Mouse (Mus musculus) lung, postnatal 10 days (tissue): ENCODE data around the gene Tmem161a.

Experiments used
- DNase-seq: peaks from one replicate; pipeline ENCODE4 v3.0.0; 2021

The Tmem161a gene

GRCm38 (mm10) chr8:70172043-70172681 is at the start of gene Tmem161a:
Gene Tmem161a, plus strand, starts transcription at chr8:70172356.
- DNase-seq: peak; percentile 96

- DNase-seq: no peak
Measured at GRCm38 (mm10) chr8:70122863-70123262, 49.3 kb upstream of the Tmem161a start.

- DNase-seq: no peak
Measured at GRCm38 (mm10) chr8:70124992-70125391, 47.2 kb upstream of the Tmem161a start.

DNA sequence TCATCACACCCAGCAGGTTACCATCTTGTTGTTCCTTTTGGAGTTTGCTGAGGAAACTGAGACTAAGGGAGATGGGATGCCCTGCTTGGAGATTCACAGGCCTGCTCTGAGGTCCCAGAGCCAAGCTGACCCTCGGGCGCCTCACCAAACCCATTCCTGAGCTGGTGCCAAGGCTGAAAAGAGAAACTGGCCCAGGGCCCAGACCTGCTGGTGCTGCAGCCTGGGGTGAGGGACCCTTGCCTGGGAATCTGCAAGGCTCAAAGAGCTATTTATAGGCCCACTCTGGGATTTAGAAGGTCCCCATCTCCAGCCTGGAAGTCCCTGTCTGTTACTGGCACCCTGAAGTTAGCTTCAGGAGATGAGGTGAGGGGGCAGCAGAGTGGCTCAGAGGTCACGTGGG is 43.7 kb upstream of the Tmem161a start:
- peak; percentile 66 for DNase-seq

GRCm38 (mm10) chr8:70129309-70129952 is 42.7 kb upstream of the Tmem161a start:
- DNase-seq: peak; percentile 70

- no peak for DNase-seq
Measured at GRCm38 (mm10) chr8:70130066-70130465, 42.1 kb upstream of the Tmem161a start.

DNA sequence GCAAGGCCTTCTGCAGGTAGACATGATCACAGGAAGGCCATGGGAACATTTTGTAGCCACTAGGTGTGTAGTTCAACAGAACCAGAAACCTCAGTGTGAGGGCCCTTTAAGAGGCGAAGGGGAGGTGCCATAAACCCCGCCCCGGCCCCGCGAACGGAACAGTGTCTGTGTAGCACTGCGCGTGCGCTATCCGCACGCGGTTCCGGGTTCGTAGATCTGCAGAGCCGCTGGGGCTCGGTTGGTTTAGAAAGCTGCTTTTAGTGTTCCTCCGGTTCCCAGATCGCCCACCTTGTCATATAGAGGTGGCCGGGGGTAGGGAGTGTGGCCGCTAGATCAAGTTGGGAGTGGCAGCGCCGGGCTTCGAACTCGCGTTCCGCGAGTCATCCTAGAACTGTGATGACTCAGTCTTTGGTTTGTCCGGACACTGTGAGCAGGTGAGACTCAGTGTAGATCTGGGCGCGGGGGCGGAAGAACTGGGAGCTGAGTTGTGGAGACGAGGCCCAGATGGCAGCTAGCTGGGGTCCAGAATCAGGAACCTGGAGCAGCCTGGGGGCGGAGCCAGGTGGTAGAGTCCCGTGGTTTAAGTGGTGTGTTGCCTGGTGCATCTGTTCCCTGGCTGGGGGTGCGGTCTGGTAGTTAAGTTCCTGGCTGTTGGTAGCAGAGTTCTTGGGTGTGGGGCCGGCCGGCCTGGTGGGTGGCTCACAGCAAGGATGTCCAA is 40.8 kb upstream of the Tmem161a start, which contains the start of gene Nr2c2ap:
Nr2c2ap (plus strand) TSS at position 168 of the 718 bp plus-strand sequence.
- peak; percentile 90 for DNase-seq

GRCm38 (mm10) chr8:70134086-70134485 is 38.1 kb upstream of the Tmem161a start:
- no peak for DNase-seq

DNA sequence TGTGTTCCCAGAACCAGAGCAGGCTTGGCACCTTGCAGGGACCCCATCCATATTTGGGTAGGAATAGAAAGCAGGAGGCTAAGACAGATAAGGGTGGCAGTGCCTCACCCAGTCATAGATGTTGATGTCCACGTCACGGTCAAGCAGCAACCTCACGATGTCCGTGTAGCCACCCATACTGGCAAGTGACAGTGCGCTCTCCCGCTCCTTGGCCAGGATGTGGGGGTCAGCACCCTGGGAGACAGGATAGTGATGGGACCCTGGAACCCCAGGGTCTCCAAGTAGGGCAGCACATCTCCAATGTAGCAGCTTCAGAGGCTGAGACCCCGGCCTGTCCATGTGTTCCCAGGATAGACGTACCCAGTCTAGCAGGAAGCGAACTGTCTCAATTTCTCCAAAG is 37.2 kb upstream of the Tmem161a start:
- no peak for DNase-seq

- no peak for DNase-seq
Measured at GRCm38 (mm10) chr8:70136591-70136990, 35.6 kb upstream of the Tmem161a start.

GRCm38 (mm10) chr8:70137890-70138289 is 34.3 kb upstream of the Tmem161a start:
- no peak for DNase-seq

- peak; percentile 100 for DNase-seq
Measured at GRCm38 (mm10) chr8:70139026-70139857, 32.9 kb upstream of the Tmem161a start, which contains the start of the genes Rfxank, Borcs8 and Mef2b. Gene Rfxank, minus strand, starts transcription at chr8:70139154. Gene Borcs8, plus strand, starts transcription at chr8:70139499. Gene Mef2b, plus strand, starts transcription at chr8:70139711.

DNA sequence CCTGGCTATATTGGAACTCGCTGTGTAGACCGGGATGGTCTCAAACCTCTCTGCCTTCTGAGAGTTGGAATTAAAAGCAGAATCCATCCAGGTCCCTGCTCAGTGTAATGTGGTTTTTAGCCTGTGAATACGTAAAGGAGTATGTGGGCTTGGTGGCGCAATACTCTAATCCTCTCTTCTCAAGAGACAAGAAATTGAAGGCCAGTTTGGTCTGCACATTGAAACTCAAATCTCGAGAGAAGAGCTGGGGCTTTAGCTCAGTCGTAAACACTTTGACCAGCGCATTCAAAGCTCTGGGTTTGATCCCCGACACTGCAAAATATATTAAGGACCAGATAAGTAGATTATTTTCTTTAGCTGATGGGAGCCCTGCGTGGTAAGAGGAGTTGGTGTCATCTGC is 32.2 kb upstream of the Tmem161a start:
- DNase-seq: no peak

GRCm38 (mm10) chr8:70147678-70148607 is 24.2 kb upstream of the Tmem161a start:
- DNase-seq: no peak

GRCm38 (mm10) chr8:70150158-70150557 is 22.0 kb upstream of the Tmem161a start:
- no peak for DNase-seq

DNA sequence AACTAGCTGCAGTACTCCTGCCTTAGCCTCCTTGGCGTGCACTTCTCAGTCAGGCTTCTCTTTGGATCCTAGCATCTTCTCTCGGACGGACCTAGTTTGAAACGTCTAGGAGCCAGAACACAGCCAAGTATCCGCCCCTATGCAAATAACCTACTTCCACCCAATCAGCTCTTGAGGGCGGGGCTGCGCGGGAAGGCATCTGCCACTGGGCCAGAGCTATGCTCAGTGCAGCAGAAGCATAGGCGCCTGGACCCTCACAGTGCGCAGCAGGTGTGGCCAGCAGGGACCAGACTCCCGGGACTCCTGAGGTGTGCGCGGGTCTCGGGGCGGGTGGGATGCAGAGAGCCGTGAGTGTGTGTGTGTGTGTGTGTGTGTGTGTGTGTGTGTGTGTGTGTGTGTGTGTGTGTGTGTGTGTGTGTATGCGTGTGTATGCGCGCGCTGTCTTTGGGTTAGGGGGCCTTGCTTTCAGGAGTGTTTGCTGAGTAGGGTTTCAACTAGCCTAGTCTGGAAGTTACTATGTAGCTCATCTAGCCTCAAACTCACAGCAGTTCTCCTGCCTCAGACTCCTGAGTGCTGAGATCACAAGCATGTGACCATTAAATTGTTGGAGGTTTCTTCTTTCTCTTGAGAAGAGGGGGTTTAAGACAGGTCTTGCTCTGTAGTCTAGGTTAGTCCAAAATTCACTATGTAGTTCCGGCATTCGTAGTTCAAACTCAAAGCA is 19.5 kb upstream of the Tmem161a start:
- peak; percentile 91 for DNase-seq

- no peak for DNase-seq
Measured at GRCm38 (mm10) chr8:70157240-70157800, 14.8 kb upstream of the Tmem161a start.

GRCm38 (mm10) chr8:70158069-70158853 is 13.9 kb upstream of the Tmem161a start:
- peak; percentile 83 for DNase-seq

DNA sequence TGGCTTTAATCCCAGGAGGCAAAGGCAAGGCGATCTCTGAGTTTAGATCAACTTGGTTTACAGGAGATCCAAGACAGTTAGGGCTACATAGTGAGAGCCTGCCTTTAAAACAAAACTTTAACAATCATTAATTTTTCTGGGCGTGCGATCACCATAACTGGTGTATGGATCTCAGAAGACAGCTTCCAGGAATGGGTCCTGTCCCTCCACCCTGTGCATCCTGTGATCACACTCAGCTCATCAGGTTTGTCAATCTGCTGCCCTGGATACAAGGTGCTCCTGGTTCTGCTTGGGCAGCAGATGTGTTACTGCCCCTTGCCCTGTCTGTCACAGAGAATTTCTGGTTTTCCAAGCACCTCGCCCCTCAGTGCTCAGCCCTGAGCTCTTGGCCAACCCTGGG is 12.9 kb upstream of the Tmem161a start:
- no peak for DNase-seq

DNA sequence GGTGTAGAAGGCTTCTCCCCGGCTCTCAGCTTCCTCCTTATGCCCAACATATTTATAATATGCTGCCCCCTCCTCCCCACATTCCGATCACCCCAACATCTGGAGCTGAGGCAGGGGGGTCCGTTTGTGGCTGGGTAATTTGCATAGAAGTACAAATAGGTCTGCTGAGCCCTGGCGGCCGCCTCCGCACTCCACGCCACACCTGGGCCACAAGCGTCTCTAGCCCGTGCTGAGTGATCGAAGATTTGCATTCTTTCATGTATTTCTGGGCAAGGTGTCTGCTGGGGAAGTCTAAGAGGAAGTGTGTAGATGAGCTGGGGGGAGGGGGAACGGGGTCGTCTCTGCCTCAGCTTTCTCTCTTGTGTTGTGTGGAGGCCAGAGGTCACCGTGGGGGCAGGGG is 12.1 kb upstream of the Tmem161a start:
- no peak for DNase-seq
